Mouse (Mus musculus) kidney, postnatal 36 days (tissue): ENCODE results near the gene Ube2c.
"Not testable (repeated sequence)": the region's sequence is repeated elsewhere in the genome, so short reads cannot be mapped to it uniquely, and the experiment has no call there.

ENCODE experiments used
- DNase-seq, 2 experiments: peaks; one replicate each; pipeline ENCODE4 v3.0.0; 2021 to 2022; ENCODE audit warnings: mixed read lengths in 2 of 2

Gene Ube2c

GRCm38 (mm10) chr2:164790451-164790850 is 20.8 kb downstream of the Ube2c start:
- DNase-seq = peak; percentile 44 to 52

- DNase-seq = no peak
Observed at GRCm38 (mm10) chr2:164791841-164792261, 22.2 kb downstream of the Ube2c start.

- DNase-seq = no peak
Observed at GRCm38 (mm10) chr2:164792400-164793190, 22.9 kb downstream of the Ube2c start.

GRCm38 (mm10) chr2:164793236-164793635 is 23.5 kb downstream of the Ube2c start:
- peak; percentile 63 to 83 for DNase-seq

- no peak for DNase-seq
Observed at GRCm38 (mm10) chr2:164793772-164794171, 24.1 kb downstream of the Ube2c start.

GRCm38 (mm10) chr2:164794293-164794692 is 24.6 kb downstream of the Ube2c start:
- DNase-seq = peak; percentile 94 to 95

GRCm38 (mm10) chr2:164795868-164796267 is 26.2 kb downstream of the Ube2c start:
- DNase-seq = no peak

GRCm38 (mm10) chr2:164798554-164798953 is 28.9 kb downstream of the Ube2c start:
- DNase-seq = not testable (repeated sequence)

- DNase-seq = peak in 1 of 2 experiments; percentile 58
Observed at GRCm38 (mm10) chr2:164800252-164801004, 30.7 kb downstream of the Ube2c start.

GRCm38 (mm10) chr2:164803201-164803920 is 33.7 kb downstream of the Ube2c start:
- DNase-seq = peak; percentile 45 to 48

- DNase-seq = no peak
Observed at GRCm38 (mm10) chr2:164803921-164804313, 34.2 kb downstream of the Ube2c start.

GRCm38 (mm10) chr2:164804533-164805331 is 35.0 kb downstream of the Ube2c start, which contains the start of the genes Acot8 and Zswim3:
Gene Acot8, minus strand, starts transcription at chr2:164804882.
Gene Zswim3, plus strand, starts transcription at chr2:164805098.
- peak; percentile 96 to 99 for DNase-seq

- no peak for DNase-seq
Observed at GRCm38 (mm10) chr2:164805332-164805718, 35.6 kb downstream of the Ube2c start.

GRCm38 (mm10) chr2:164806614-164807013 is 36.9 kb downstream of the Ube2c start:
- DNase-seq = peak; percentile 48 to 55

- peak in 1 of 2 experiments; percentile 32 for DNase-seq
Observed at GRCm38 (mm10) chr2:164813557-164813956, 43.9 kb downstream of the Ube2c start.

GRCm38 (mm10) chr2:164815348-164815747 is 45.6 kb downstream of the Ube2c start:
- no peak for DNase-seq

- no peak for DNase-seq
Observed at GRCm38 (mm10) chr2:164815821-164816220, 46.1 kb downstream of the Ube2c start.

- no peak for DNase-seq
Observed at GRCm38 (mm10) chr2:164817206-164817605, 47.5 kb downstream of the Ube2c start.

- DNase-seq = no peak
Observed at GRCm38 (mm10) chr2:164817703-164818102, 48.0 kb downstream of the Ube2c start.

GRCm38 (mm10) chr2:164821060-164821459 is 51.4 kb downstream of the Ube2c start:
- no peak for DNase-seq

- DNase-seq = peak; percentile 100
Observed at GRCm38 (mm10) chr2:164822636-164823165, 53.0 kb downstream of the Ube2c start, which contains the start of gene Zswim1. Gene Zswim1, plus strand, starts transcription at chr2:164822686.

- DNase-seq = peak in 1 of 2 experiments; percentile 34
Observed at GRCm38 (mm10) chr2:164823181-164823585, 53.5 kb downstream of the Ube2c start.
